Mouse (Mus musculus) testis, adult 2 months (tissue): ENCODE data around the gene Rab37. TPM values are rescaled to one million over a fixed set of nuclear protein-coding genes. Genes with fewer than 3 reads are reported as not detected.

Experiments used
- H3K27ac ChIP-seq: fragments of 200-500 bp; 2 replicates; pipeline ENCODE4 v1.5.1; 2012; ENCODE audit warnings: low read depth, low read length; ENCODE audit not compliant: control insufficient read depth, insufficient read depth
- H3K27me3 ChIP-seq: fragments of 200-500 bp; 2 replicates; pipeline ENCODE4 v1.6.1; 2012; ENCODE audit warnings: mild to moderate bottlenecking, low read length, moderate library complexity; ENCODE audit not compliant: control insufficient read depth, insufficient read depth
- H3K36me3 ChIP-seq: fragments of 200-500 bp; 2 replicates; pipeline ENCODE4 v1.6.1; 2012; ENCODE audit warnings: mild to moderate bottlenecking, low read length; ENCODE audit not compliant: control insufficient read depth, insufficient read depth
- H3K4me1 ChIP-seq: fragments of 200-500 bp; 2 replicates; pipeline ENCODE4 v1.6.1; 2012; ENCODE audit warnings: low read length; ENCODE audit not compliant: control insufficient read depth, insufficient read depth
- H3K4me3 ChIP-seq: fragments of 200-500 bp; 2 replicates; pipeline ENCODE4 v1.5.1; 2012; ENCODE audit warnings: low read depth, mild to moderate bottlenecking, low read length, moderate library complexity, mixed read lengths; ENCODE audit not compliant: control insufficient read depth
- CTCF ChIP-seq: fragments of 200-500 bp; IDR thresholded peaks from 2 replicates; pipeline ENCODE4 v1.5.1; 2012; ENCODE audit warnings: low read depth, mild to moderate bottlenecking, inconsistent platforms, low read length, moderate library complexity; ENCODE audit not compliant: control insufficient read depth, insufficient read depth, insufficient replicate concordance
- POLR2A ChIP-seq: fragments of 200-500 bp; IDR thresholded peaks from 2 replicates; pipeline ENCODE4 v1.6.1; 2012; ENCODE audit warnings: low read depth, mild to moderate bottlenecking, inconsistent platforms, low read length, moderate library complexity; ENCODE audit not compliant: control insufficient read depth
- polyA plus RNA-seq: library from polyadenylated mRNA; depleted of rRNA; stranded (reverse); fragments of >200 nt; gene quantifications from 2 replicates; pipeline ENCODE4 v1.2.3, GENCODE M21; 2012

The Rab37 gene
- polyA plus RNA-seq, 1 experiment, result not detected

GRCm38 (mm10) chr11:115157933-115158719 lies 66.9 kb downstream of the Rab37 start:
- H3K4me1 ChIP-seq, result peaks cover 10% of the 10 kb centered on the region
- H3K27ac ChIP-seq, result no peak overlapping the region
- H3K36me3 ChIP-seq, result no peaks in the 10 kb centered on the region
- TF ChIP-seq CTCF, result no peak
- no peak for TF ChIP-seq POLR2A
- H3K27me3 ChIP-seq, result no peaks in the 10 kb centered on the region
- no peak overlapping the region for H3K4me3 ChIP-seq

- Histone ChIP-seq H3K27me3 (peaks cover 2% of the 10 kb centered on the region), H3K4me3 (no peak overlapping the region), H3K4me1 (peaks cover 22% of the 10 kb centered on the region), H3K36me3 (no peaks in the 10 kb centered on the region), H3K27ac (no peak overlapping the region)
- TF ChIP-seq POLR2A (no peak), CTCF (peak; percentile 54)
Measured at GRCm38 (mm10) chr11:115160016-115160797, 69.0 kb downstream of the Rab37 start.

GRCm38 (mm10) chr11:115160883-115161577 lies 69.8 kb downstream of the Rab37 start:
- no peaks in the 10 kb centered on the region for H3K36me3 ChIP-seq
- H3K27ac ChIP-seq, result no peak overlapping the region
- TF ChIP-seq CTCF, result peak; percentile 93
- TF ChIP-seq POLR2A, result no peak
- peaks cover 2% of the 10 kb centered on the region for H3K27me3 ChIP-seq
- H3K4me1 ChIP-seq, result peaks cover 22% of the 10 kb centered on the region
- peak overlapping the region; percentile 39; the same call in 1 of the 2 replicates for H3K4me3 ChIP-seq

- H3K4me1 ChIP-seq, result peaks cover 22% of the 10 kb centered on the region
- H3K27me3 ChIP-seq, result peaks cover 2% of the 10 kb centered on the region
- TF ChIP-seq POLR2A, result no peak
- no peak for TF ChIP-seq CTCF
- H3K27ac ChIP-seq, result no peak overlapping the region
- no peaks in the 10 kb centered on the region for H3K36me3 ChIP-seq
- peak overlapping the region; percentile 39 for H3K4me3 ChIP-seq
Measured at GRCm38 (mm10) chr11:115161578-115162204, 70.5 kb downstream of the Rab37 start.

- Histone ChIP-seq H3K4me1 (peaks cover 22% of the 10 kb centered on the region), H3K4me3 (peak overlapping the region; percentile 57), H3K27ac (peak overlapping the region; percentile 20; the same call in 1 of the 2 replicates), H3K27me3 (peaks cover 2% of the 10 kb centered on the region), H3K36me3 (no peaks in the 10 kb centered on the region)
- TF ChIP-seq POLR2A, result no peak
- no peak for TF ChIP-seq CTCF
Measured at GRCm38 (mm10) chr11:115162205-115162601, 71.0 kb downstream of the Rab37 start.

GRCm38 (mm10) chr11:115162832-115163480 lies 71.7 kb downstream of the Rab37 start, which contains the start of gene Slc9a3r1:
Gene Slc9a3r1, plus strand, starts transcription at chr11:115163341.
- Histone ChIP-seq H3K4me3 (peak within 1 kb of the TSS; percentile 88), H3K27me3 (peaks cover 2% of the 10 kb centered on the region), H3K4me1 (peaks cover 22% of the 10 kb centered on the region), H3K36me3 (no peaks in the 10 kb centered on the region), H3K27ac (peak within 1 kb of the TSS; percentile 20; the same call in 1 of the 2 replicates)
- peak; percentile 77; the same call in 1 of the 2 replicates for TF ChIP-seq POLR2A
- TF ChIP-seq CTCF, result no peak
